Mouse (Mus musculus): ENCODE results near the gene Gbp3. TPM values are rescaled to one million over a fixed set of nuclear protein-coding genes. Genes with fewer than 3 reads are reported as not detected.
"Not testable (repeated sequence)": the region's sequence is repeated elsewhere in the genome, so short reads cannot be mapped to it uniquely, and the experiment has no call there.

Gene Gbp3
- 10 to 100 TPM; 15.1 to 23.8 TPM for total RNA-seq (2021)

- peak; percentile 53 to 59 for DNase-seq
- intact Hi-C loops (cut with DNase I) = loop anchor here (1.0 to 10.0 kb wide), 4 partner anchors 29 to 145 kb away; partner anchors contain the start of genes Gbp2, Gbp5, Gbp7 and Kyat3
These were observed at the start of gene Gbp3 for GRCm38 (mm10) chr3:142559632-142560228. Gene Gbp3, plus strand, starts transcription at chr3:142560026.

GRCm38 (mm10) chr3:142528116-142528515, 31.7 kb upstream of the Gbp3 start:
- intact Hi-C loops (cut with DNase I) = no loop called here

GRCm38 (mm10) chr3:142529597-142529996, 30.2 kb upstream of the Gbp3 start:
- intact Hi-C loops (cut with DNase I) = no loop called here
- DNase-seq = no peak

More at GRCm38 (mm10) chr3:142528116-142528515, 31.7 kb upstream of the Gbp3 start:
- no peak for DNase-seq

DNA sequence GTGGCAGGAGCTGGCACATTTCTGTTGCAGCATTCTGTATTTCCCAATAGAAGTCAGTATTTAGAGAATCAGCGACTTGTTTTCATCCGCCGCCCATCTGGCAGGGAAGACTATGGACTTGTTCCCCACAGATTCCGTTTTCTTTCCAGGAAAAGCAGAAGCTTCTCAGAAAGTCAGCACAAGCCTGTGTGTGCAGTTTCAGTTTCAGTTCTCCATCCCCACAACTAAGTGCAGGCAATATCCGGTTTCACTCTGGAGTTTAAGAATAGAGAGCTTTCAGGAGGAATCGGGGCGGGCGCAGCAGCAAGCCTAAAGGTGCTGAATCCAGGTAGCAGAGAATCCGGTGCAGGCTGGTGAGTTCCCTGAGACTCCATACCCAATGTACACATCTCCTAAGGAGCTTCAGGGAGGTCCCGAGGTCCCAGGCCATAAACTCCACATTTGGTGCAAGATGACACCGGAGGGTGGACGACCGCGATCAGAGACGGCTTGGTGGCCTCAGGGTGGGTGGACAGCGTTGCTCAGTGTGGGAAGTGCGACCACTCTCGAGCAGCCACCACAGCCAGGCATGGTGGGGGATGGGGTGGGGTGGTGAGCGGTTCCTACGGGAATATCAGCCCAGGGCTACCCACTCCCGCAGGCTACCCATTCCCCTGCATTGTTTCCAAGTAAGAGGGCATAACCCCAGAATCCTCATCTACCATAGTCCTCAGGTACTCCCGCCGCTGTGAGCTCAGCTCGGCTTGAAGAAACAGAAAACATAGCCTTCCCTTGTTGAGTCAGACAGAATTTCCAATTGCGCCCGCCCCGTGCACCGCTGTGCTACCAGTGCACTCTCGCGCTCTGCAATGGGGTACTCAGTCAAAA, 29.5 kb upstream of the Gbp3 start, which contains the start of gene Gbp7:
Gene Gbp7, plus strand, starts transcription at position 256 of the 867 bp plus-strand sequence.
- peak; percentile 60 for DNase-seq
- intact Hi-C loops (cut with DNase I) = loop anchor here (1.0 kb wide), 2 partner anchors 30 to 34 kb away; partner anchors contain the start of gene Gbp3

GRCm38 (mm10) chr3:142531595-142531994, 28.2 kb upstream of the Gbp3 start:
- intact Hi-C loops (cut with DNase I) = no loop called here
- DNase-seq = no peak

- intact Hi-C loops (cut with DNase I) = no loop called here
- DNase-seq = no peak
These were observed 26.6 kb upstream of the Gbp3 start for GRCm38 (mm10) chr3:142533185-142533584.

DNA sequence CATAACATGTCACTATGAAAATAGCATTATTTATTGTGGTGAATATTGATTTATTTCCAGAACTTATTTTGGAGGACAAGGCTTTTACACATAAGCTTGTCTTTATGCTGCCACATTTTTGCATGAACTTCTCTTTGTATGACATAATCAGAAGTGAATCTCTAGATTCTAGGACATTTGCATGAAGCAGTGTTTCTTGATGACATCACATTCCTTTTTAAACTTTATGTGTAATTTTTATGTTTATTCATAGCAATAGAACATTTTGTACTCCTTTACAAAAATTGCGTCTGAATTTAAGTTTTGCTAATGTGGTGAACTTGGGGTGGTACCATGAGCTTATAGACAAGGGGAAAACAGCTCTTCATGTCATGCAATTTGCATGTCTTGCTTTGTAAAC, 24.2 kb upstream of the Gbp3 start:
- intact Hi-C loops (cut with DNase I) = no loop called here
- no peak for DNase-seq

- intact Hi-C loops (cut with DNase I) = no loop called here
- no peak for DNase-seq
These were observed 18.4 kb upstream of the Gbp3 start for GRCm38 (mm10) chr3:142541391-142541790.

DNA sequence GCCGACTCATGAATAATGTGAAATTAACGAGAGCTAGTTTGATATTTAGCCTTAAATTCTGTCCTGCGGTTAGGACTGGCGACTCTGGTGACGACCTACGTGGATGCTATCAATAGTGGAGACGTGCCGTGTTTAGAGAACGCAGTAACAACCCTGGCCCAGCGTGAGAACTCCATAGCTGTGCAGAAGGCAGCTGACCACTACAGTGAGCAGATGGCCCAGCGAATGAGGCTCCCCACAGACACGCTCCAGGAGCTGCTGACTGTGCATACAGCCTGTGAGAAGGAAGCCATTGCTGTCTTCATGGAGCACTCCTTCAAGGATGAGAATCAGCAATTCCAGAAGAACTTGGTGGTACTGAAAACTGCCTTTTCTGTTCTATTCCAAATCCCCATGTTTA, 17.1 kb upstream of the Gbp3 start:
- intact Hi-C loops (cut with DNase I); DNase-seq: not testable (repeated sequence)

GRCm38 (mm10) chr3:142546690-142547089, 13.1 kb upstream of the Gbp3 start:
- DNase-seq = no peak
- intact Hi-C loops (cut with DNase I) = no loop called here

GRCm38 (mm10) chr3:142550052-142550676, 9.7 kb upstream of the Gbp3 start:
- no peak for DNase-seq
- intact Hi-C loops (cut with DNase I) = no loop called here

- no peak for DNase-seq
- intact Hi-C loops (cut with DNase I) = no loop called here
These were observed 5.2 kb upstream of the Gbp3 start for GRCm38 (mm10) chr3:142554601-142555000.

- no peak for DNase-seq
- intact Hi-C loops (cut with DNase I) = no loop called here
These were observed 4.2 kb upstream of the Gbp3 start for GRCm38 (mm10) chr3:142555623-142556022.

GRCm38 (mm10) chr3:142560296-142560948, 596 bp downstream of the Gbp3 start:
- intact Hi-C loops (cut with DNase I) = loop anchor here (1.0 to 10.0 kb wide), 4 partner anchors 30 to 144 kb away; partner anchors contain the start of genes Gbp2, Gbp5, Gbp7 and Kyat3
- DNase-seq = peak; percentile 88 to 89

DNA sequence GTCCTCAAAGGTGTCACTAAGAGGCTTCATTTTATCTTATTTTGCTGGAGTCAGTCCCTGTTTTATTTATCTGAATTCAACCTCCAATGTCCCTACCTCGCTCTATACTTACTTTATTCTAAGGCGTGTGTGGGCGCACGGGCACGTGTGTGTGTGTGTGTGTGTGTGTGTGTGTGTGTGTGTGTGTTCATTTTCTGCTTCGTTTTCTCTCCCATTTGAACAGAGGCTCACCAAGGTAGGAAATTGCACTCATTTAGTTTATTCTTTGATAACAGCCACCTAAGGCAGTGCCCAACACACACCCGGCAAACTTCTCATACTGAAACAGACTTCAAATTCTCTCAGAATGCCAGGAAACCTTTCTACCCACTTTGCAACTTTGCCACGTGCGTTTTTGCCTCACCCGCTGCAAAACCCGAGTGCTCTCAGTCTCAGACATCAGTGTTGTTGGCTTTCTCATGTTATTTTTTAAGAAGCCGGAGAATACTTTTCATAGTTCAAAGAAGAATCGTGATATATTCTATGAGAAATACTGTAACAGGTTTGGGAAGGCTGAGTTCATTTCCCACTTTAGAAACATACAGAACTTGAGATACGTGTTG, 1.3 kb downstream of the Gbp3 start:
- intact Hi-C loops (cut with DNase I) = loop anchor here (1.0 to 10.0 kb wide), 3 partner anchors 60 to 144 kb away; partner anchors contain the start of genes Gbp2 and Kyat3
- DNase-seq = no peak

DNA sequence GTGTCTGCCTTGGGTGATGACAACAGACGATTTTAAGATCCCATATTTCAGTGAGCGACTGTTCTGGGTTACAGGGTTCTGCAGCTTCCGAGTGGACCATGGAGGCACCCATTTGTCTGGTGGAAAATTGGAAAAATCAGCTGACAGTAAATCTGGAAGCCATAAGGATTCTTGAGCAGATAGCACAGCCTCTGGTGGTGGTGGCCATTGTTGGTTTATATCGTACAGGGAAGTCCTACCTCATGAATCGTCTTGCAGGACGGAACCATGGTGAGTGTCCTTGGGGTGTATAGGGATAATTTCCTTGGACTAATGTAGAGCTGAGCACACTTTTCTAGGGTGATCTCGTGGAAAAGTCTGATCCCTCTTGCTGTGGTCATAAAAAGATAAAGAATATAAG, 1.8 kb downstream of the Gbp3 start:
- DNase-seq = no peak
- intact Hi-C loops (cut with DNase I) = loop anchor here (1.0 to 10.0 kb wide), 3 partner anchors 59 to 143 kb away; partner anchors contain the start of genes Gbp2 and Kyat3

DNA sequence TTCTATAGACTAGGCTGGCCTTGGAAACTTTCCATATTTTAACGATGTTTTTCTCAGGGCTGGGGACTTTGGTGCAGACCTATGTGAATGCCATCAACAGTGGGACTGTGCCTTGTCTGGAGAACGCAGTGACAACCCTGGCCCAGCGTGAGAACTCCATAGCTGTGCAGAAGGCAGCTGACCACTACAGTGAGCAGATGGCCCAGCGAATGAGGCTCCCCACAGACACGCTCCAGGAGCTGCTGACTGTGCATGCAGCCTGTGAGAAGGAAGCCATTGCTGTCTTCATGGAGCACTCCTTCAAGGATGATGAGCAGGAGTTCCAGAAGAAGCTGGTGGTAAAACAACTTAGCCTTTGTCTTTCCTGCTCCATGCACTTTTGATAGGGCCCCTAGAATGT, 7.7 kb downstream of the Gbp3 start:
- intact Hi-C loops (cut with DNase I) = loop anchor here (10.0 kb wide), 1 partner anchor 137 kb away; the partner anchor contains the start of gene Kyat3
- DNase-seq = not testable (repeated sequence)

DNA sequence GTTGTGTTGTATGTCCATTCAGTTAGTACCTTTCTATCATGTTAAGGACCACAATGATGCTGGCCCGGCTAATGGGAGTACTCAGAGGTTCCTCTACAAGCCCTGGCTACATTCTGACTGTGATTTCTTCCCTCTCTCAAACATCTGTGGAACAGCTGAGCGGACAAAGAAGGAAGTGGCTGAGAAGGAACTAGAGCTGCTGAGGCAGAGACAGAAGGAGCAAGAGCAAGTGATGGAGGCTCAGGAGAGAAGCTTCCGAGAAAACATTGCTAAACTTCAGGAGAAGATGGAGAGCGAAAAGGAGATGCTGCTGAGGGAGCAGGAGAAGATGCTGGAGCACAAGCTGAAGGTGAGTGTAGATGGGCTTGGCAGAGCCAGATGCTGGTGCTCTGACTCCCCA, 10.9 kb downstream of the Gbp3 start:
- intact Hi-C loops (cut with DNase I) = no loop called here
- DNase-seq = no peak

DNA sequence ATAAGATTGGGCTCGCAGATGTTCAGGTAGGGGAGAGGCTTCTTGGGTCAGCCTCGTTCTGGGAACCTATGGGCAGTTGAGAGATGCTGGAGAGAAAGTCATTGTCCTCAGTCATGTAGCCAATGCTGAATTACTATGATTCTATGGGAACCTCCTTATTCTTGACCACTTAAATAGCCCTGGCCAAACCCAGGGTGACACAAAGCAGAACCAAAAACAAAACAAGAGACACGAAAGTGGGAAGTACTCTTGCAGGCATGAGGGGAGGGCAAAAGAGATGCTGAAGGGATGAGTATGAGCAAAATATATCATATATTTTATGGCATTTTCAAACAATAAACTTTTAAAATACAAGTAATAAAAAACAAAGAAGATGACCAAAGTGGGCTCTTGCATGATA, 17.3 kb downstream of the Gbp3 start:
- no peak for DNase-seq
- intact Hi-C loops (cut with DNase I) = no loop called here

DNA sequence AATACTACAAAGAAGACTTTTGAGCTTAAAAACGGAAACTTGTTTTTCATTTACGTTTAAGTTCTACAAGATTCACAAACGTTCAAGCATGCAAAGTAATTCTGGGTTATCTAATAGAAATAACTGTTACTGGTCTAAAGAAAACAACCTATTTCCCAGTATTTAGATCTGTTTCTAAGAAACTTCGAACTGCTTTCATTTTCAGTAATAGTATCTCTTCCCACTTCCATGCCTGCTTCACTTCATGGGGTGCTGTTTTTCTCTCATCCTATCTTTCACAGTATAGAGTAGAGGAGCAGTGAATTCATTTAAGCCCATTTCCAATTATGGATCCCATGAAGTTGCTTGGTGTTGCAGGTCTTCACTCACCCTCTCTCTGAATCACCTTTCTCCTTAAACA, 18.5 kb downstream of the Gbp3 start:
- intact Hi-C loops (cut with DNase I) = no loop called here
- no peak for DNase-seq

Measured in heart, postnatal 36 days (tissue).